Mouse (Mus musculus) midbrain, embryonic 11.5 days (tissue): ENCODE results near the gene Bpgm. TPM values are rescaled to one million over a fixed set of nuclear protein-coding genes. Genes with fewer than 3 reads are reported as not detected.

Experiments
- ATAC-seq: fragments of 200-750 bp; cut with Nextera tagmentation; 2 replicates; pipeline ENCODE4 v1.8.0; 2017; ENCODE audit warnings: moderate TSS enrichment, moderate library complexity; ENCODE audit not compliant: low FRiP score
- DNase-seq: peaks from one replicate; pipeline ENCODE4 v3.0.0; 2015; ENCODE audit warnings: low spot score; ENCODE audit errors: missing footprints
- H3K27ac ChIP-seq: fragments of 300-500 bp; sonication (generic); 2 replicates; pipeline ENCODE4 v1.5.1; 2014; ENCODE audit warnings: low read depth, low read length
- H3K27me3 ChIP-seq: fragments of 300-500 bp; sonication (generic); 2 replicates; pipeline ENCODE4 v1.6.1; 2014; ENCODE audit warnings: mild to moderate bottlenecking, low read length, moderate library complexity, mixed read lengths; ENCODE audit not compliant: control insufficient read depth, insufficient read depth
- H3K36me3 ChIP-seq: fragments of 300-500 bp; sonication (generic); 2 replicates; pipeline ENCODE4 v1.6.1; 2014; ENCODE audit warnings: mild to moderate bottlenecking, low read length, moderate library complexity, mixed read lengths; ENCODE audit not compliant: control insufficient read depth, insufficient read depth
- H3K4me1 ChIP-seq: fragments of 300-500 bp; sonication (generic); 2 replicates; pipeline ENCODE4 v1.6.1; 2014; ENCODE audit warnings: low read length; ENCODE audit not compliant: control insufficient read depth, insufficient read depth
- H3K4me2 ChIP-seq: fragments of 300-500 bp; sonication (generic); 2 replicates; pipeline ENCODE4 v1.6.1; 2014; ENCODE audit warnings: mild to moderate bottlenecking, moderate library complexity
- H3K4me3 ChIP-seq: fragments of 300-500 bp; sonication (generic); 2 replicates; pipeline ENCODE4 v1.5.1; 2014; ENCODE audit warnings: low read depth, low read length
- H3K9ac ChIP-seq: fragments of 300-500 bp; sonication (generic); 2 replicates; pipeline ENCODE4 v1.6.1; 2014; ENCODE audit warnings: low read length
- H3K9me3 ChIP-seq: fragments of 300-500 bp; sonication (generic); 2 replicates; pipeline ENCODE4 v1.6.1; 2016; ENCODE audit warnings: low read length; ENCODE audit not compliant: control insufficient read depth
- WGBS: fragments of 180-500 bp; shearing (Covaris S2); extraction: QIAGEN DNeasy Blood & Tissue Kit; methylation state at CpG from one replicate; pipeline ENCODE4 v1.1.7; 2014; 5-methylcytosine and 5-hydroxymethylcytosine counted together
- polyA plus RNA-seq: library from polyadenylated mRNA; unstranded; fragments of >200 nt; fragmentation: Nextera tagmentation; extraction: Ambion mirVana; gene quantifications from 2 replicates; pipeline ENCODE4 v1.2.1, GENCODE M21; 2014

Gene Bpgm
- polyA plus RNA-seq, 1 experiment from 2014 or later: 64.1 TPM

DNA sequence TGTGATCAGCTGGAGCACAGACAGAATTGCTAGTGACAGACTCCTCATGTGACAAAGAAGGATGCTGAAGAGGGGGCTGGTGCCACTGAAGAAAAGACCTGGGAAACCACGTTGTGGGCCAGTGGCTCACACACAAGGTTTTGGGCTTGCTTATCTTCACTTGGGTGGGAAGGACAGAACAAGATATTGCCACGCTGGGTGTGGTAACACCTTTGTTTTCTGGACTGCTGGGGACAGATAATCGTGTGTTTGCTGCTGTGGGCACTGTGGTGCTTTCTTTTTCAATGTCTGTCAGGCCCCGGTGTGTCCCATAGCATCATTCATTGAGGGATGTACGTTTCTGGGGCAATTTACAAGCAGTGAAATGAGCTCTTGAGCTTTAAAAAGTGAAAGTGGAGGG lies 41.7 kb downstream of the Bpgm start:
- Histone ChIP-seq H3K27ac (no peak overlapping the region), H3K4me3 (no peak overlapping the region), H3K9ac (no peak overlapping the region), H3K9me3 (no peaks in the 10 kb centered on the region), H3K36me3 (no peaks in the 10 kb centered on the region), H3K27me3 (no peaks in the 10 kb centered on the region), H3K4me1 (no peaks in the 10 kb centered on the region), H3K4me2 (no peak overlapping the region)
- DNase-seq (no peak), ATAC-seq (no peak)
- 85% methylated on average over 5 of the region's 5 CpGs for WGBS

DNA sequence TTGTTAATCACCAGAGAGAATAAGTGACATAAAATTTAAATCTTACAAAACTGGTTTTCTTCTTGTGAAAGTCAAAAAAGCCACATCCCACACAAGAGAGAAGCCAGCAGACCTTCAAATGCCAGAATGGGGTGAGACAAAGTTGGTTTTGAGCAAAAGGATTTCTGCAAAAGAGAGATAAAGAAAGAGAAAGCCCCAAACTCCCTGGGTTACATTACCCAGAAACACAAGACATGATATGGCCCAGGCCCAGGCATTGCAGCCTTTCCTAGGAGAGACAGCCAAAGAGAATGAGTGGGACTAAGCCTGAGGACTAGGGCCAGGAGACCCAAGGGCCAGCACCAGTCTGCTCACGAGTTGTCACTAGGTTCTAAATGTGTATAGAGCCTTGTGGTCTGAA lies 43.1 kb downstream of the Bpgm start:
- H3K4me3 ChIP-seq: no peak overlapping the region
- no peaks in the 10 kb centered on the region for H3K9me3 ChIP-seq
- no peaks in the 10 kb centered on the region for H3K36me3 ChIP-seq
- H3K4me2 ChIP-seq: no peak overlapping the region
- WGBS: 77% methylated on average over 1 of the region's 1 CpGs
- peak; percentile 33 for DNase-seq
- no peaks in the 10 kb centered on the region for H3K4me1 ChIP-seq
- ATAC-seq: no peak
- H3K27me3 ChIP-seq: no peaks in the 10 kb centered on the region
- H3K9ac ChIP-seq: no peak overlapping the region
- no peak overlapping the region for H3K27ac ChIP-seq

DNA sequence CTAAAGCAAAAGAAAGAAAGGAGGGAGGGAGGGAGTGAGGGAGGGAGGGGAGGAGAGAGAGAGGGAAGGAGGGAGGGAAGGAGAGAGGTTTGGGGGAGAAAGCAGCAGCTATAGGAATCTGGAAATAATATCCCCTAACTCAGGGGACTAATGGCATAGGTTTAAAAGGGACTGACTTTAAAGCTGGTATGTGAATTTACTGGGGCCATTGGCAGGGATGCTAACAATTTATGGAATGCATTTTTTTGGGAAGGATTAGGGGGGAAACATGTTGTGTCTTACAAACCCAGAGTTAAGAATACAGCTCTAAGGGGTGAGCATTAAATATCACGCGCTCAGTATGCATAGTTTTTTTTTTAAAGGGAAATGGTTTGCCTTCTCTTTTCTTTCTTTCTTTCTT lies 44.5 kb downstream of the Bpgm start:
- no peak for ATAC-seq
- 69% methylated on average over 2 of the region's 2 CpGs for WGBS
- Histone ChIP-seq H3K4me1 (no peaks in the 10 kb centered on the region), H3K27ac (no peak overlapping the region), H3K36me3 (no peaks in the 10 kb centered on the region), H3K27me3 (no peaks in the 10 kb centered on the region), H3K9me3 (no peaks in the 10 kb centered on the region), H3K4me2 (no peak overlapping the region), H3K4me3 (no peak overlapping the region), H3K9ac (no peak overlapping the region)
- DNase-seq: no peak

DNA sequence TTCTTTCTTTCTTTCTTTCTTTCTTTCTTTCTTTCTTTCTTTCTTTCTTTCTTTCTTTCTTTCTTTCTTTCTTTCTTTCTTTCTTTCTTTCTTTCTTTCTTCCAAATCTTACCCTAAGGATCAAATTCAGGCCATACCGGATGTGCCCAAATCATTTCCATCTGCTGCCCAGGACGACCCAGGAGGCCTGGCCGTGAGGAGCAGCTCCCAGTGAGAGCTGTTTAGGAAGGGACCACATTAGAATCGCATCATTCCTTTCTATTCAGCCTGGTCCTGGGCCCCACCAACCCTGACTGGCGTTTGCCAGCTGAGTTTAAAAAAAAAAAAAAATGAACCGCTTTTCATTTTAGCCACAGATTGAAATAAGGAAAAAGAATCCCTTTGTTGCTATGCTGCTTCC lies 44.9 kb downstream of the Bpgm start:
- Histone ChIP-seq H3K27me3 (no peaks in the 10 kb centered on the region), H3K9ac (no peak overlapping the region), H3K36me3 (no peaks in the 10 kb centered on the region), H3K4me3 (no peak overlapping the region), H3K9me3 (no peaks in the 10 kb centered on the region), H3K4me2 (no peak overlapping the region), H3K4me1 (no peaks in the 10 kb centered on the region), H3K27ac (no peak overlapping the region)
- no peak for DNase-seq
- no peak for ATAC-seq
- 45% methylated on average over 6 of the region's 6 CpGs for WGBS

DNA sequence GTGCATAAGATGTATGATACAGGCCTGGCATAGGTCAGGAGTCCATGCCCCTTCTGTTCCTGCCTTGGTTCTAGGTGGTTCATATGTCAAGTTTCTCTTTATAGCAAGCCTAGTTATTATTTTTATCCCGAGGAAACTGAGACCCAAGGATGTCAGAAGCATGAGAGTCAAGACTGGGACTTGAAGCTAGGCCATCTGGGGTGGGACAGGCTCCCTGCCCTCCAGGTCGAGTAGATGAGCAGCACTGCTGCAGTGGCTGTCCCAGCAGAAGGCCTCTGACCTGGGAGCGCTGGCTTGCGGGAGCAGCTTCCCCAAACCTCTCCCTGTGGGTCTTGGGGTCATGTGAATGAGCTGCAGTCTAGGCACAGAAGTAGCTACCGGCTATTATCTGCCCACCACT lies 47.5 kb downstream of the Bpgm start:
- H3K4me1 ChIP-seq: no peaks in the 10 kb centered on the region
- H3K27me3 ChIP-seq: no peaks in the 10 kb centered on the region
- no peaks in the 10 kb centered on the region for H3K36me3 ChIP-seq
- 82% methylated on average over 5 of the region's 5 CpGs for WGBS
- no peak overlapping the region for H3K27ac ChIP-seq
- no peak for ATAC-seq
- no peak for DNase-seq
- no peak overlapping the region for H3K4me3 ChIP-seq
- H3K4me2 ChIP-seq: no peak overlapping the region
- no peak overlapping the region for H3K9ac ChIP-seq
- H3K9me3 ChIP-seq: no peaks in the 10 kb centered on the region

DNA sequence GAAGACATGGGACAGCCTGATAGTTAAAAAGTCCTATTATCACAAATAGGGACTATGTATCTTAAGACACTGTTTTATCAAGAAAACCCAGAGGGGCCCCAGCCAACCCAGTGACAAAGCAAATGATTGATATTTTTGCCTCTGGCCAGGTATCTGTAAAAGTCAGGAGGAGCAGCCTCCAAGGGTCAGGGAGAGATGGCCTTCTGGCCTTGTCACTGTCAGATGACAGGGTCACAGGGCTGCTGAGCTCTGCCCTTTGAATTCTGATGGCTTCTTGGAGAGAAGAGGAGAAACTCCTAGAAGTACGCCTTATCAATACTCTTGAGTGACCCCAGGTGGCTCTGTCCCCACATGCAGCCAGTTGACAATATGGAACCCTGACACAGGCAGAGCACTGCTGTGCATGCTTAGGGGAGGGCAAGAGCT lies 49.5 kb downstream of the Bpgm start:
- Histone ChIP-seq H3K4me3 (no peak overlapping the region), H3K27me3 (no peaks in the 10 kb centered on the region), H3K9ac (no peak overlapping the region), H3K9me3 (no peaks in the 10 kb centered on the region), H3K4me1 (no peaks in the 10 kb centered on the region), H3K4me2 (no peak overlapping the region), H3K27ac (no peak overlapping the region), H3K36me3 (no peaks in the 10 kb centered on the region)
- WGBS: 92% methylated on average over 1 of the region's 1 CpGs
- DNase-seq: peak; percentile 56
- ATAC-seq: no peak

DNA sequence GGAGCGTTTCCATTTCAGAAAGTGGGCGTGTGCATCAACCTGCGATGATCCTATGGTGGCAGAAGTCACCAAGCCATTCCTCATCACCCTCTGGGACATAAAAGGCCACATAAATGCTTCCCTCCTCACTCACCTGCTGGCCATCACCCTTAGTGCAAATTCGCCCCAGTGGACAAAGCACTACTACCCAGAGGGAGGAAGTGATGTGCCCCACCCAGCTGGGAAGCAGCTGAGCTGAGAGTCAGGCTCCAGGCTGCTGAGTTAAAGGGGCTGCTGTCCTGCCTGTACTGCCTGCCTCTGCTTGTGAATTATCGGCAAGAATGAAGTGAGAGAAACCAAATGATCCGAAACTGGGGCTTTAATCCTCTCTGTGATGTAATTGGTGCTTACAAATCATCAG lies 49.9 kb downstream of the Bpgm start:
- no peak for ATAC-seq
- Histone ChIP-seq H3K36me3 (no peaks in the 10 kb centered on the region), H3K27ac (no peak overlapping the region), H3K4me1 (no peaks in the 10 kb centered on the region), H3K9me3 (no peaks in the 10 kb centered on the region), H3K4me2 (no peak overlapping the region), H3K9ac (no peak overlapping the region), H3K27me3 (no peaks in the 10 kb centered on the region), H3K4me3 (no peak overlapping the region)
- WGBS: 80% methylated on average over 6 of the region's 6 CpGs
- DNase-seq: no peak

DNA sequence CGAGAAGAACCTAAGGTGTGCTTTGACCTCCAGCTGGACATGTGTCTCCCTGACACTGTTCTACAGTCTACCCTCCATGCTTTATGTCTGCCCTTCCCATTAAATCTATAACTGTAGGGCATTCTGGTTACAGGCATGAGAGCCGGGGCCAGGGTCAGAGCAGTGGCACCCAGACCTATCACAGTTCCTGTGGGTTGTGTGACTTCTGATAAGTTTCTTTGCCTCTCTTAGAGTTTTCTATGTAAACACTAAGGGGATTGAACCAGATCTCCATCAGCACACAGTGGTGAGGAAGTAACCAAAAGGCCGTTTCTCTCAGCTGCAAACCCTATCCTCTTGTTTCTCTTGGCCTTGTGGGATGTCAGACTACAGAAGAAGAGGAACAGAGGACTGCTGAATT lies 50.4 kb downstream of the Bpgm start:
- DNase-seq: no peak
- H3K4me3 ChIP-seq: no peak overlapping the region
- no peaks in the 10 kb centered on the region for H3K27me3 ChIP-seq
- 86% methylated on average over 3 of the region's 3 CpGs for WGBS
- no peaks in the 10 kb centered on the region for H3K9me3 ChIP-seq
- no peak overlapping the region for H3K27ac ChIP-seq
- no peaks in the 10 kb centered on the region for H3K4me1 ChIP-seq
- no peak overlapping the region for H3K4me2 ChIP-seq
- H3K9ac ChIP-seq: no peak overlapping the region
- no peak for ATAC-seq
- H3K36me3 ChIP-seq: no peaks in the 10 kb centered on the region

DNA sequence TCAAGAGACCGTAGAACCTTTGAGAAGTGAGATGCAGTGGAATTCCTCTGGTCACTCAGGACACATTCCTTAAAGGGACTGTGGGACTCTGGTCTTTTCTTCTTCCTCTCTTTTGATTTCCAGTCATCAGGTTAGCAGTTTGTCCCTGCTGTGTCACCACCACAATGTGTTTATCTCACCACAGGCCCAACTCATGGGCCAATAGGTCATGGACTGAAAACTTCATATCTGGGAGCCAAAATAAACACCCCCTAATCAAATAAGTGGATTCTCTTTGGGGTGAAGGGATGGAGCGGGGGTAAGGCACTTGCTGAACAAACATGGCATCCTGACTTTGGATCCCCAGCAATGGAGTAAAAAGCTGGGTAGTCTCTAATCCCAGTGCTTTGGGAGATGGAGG lies 52.1 kb downstream of the Bpgm start:
- ATAC-seq (no peak), DNase-seq (no peak)
- H3K27me3 ChIP-seq: no peaks in the 10 kb centered on the region
- no peak overlapping the region for H3K4me3 ChIP-seq
- no peak overlapping the region for H3K27ac ChIP-seq
- H3K9me3 ChIP-seq: no peaks in the 10 kb centered on the region
- WGBS: 82% methylated on average over 2 of the region's 2 CpGs
- H3K36me3 ChIP-seq: no peaks in the 10 kb centered on the region
- no peak overlapping the region for H3K4me2 ChIP-seq
- no peaks in the 10 kb centered on the region for H3K4me1 ChIP-seq
- no peak overlapping the region for H3K9ac ChIP-seq

DNA sequence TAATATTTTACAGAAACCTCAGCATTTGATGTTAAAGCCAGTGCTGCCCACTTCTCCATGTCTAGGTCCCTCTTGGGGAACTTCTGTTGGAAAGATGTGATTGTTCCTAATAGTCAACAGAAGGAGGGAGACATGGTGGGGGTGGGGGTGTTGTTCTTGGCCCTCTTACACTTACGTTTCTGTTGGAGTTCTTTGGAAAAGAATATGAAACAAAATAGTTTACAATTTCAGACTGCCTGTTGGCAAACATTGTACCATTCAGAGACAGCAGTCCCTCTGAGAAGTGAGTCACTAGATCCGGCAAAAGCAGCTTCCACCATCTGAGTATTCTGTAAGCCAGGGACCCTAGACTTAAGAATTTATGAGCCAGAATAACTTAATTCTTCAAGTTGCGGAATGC lies 54.0 kb downstream of the Bpgm start:
- no peaks in the 10 kb centered on the region for H3K4me1 ChIP-seq
- no peaks in the 10 kb centered on the region for H3K36me3 ChIP-seq
- no peak for ATAC-seq
- no peaks in the 10 kb centered on the region for H3K27me3 ChIP-seq
- no peak overlapping the region for H3K4me3 ChIP-seq
- no peaks in the 10 kb centered on the region for H3K9me3 ChIP-seq
- no peak overlapping the region for H3K27ac ChIP-seq
- no peak overlapping the region for H3K4me2 ChIP-seq
- no peak overlapping the region for H3K9ac ChIP-seq
- DNase-seq: no peak
- WGBS: 87% methylated on average over 3 of the region's 3 CpGs
